Mouse (Mus musculus) heart, postnatal 0 days (tissue): Measurements from ENCODE around the gene Nup188. TPM values are rescaled to one million over a fixed set of nuclear protein-coding genes. Genes with fewer than 3 reads are reported as not detected.
A peak's percentile ranks its signal among the peaks of the same experiment; 100 is the strongest.

Source experiments
- ATAC-seq: fragments of 200-750 bp; cut with Nextera tagmentation; 2 replicates; pipeline ENCODE4 v1.8.0; 2017; ENCODE audit warnings: low read depth, moderate number of reproducible peaks, moderate library complexity; ENCODE audit not compliant: insufficient read depth
- DNase-seq: peaks from one replicate; pipeline ENCODE4 v3.0.0-alpha.2; 2016; ENCODE audit warnings: low spot score
- H3K27ac ChIP-seq: fragments of 300-500 bp; sonication (generic); 2 replicates; pipeline ENCODE4 v1.5.1; 2014; ENCODE audit warnings: low read depth, mild to moderate bottlenecking
- H3K27me3 ChIP-seq: fragments of 300-500 bp; sonication (generic); 2 replicates; pipeline ENCODE4 v1.6.1; 2014; ENCODE audit warnings: low read length, mixed read lengths; ENCODE audit not compliant: control insufficient read depth, insufficient read depth
- H3K36me3 ChIP-seq: fragments of 300-500 bp; sonication (generic); replicated peaks from 2 replicates; pipeline ENCODE4 v1.6.1; 2014; ENCODE audit warnings: low read length, mixed read lengths; ENCODE audit not compliant: control insufficient read depth, insufficient read depth
- H3K4me1 ChIP-seq: fragments of 300-500 bp; sonication (generic); 2 replicates; pipeline ENCODE4 v1.6.1; 2014; ENCODE audit warnings: antibody characterized with exemption; ENCODE audit not compliant: control insufficient read depth, insufficient read depth
- H3K4me2 ChIP-seq: fragments of 300-500 bp; sonication (generic); 2 replicates; pipeline ENCODE4 v1.6.1; 2014; ENCODE audit warnings: low read depth, mild to moderate bottlenecking, low read length, moderate library complexity
- H3K4me3 ChIP-seq: fragments of 300-500 bp; sonication (generic); 2 replicates; pipeline ENCODE4 v1.5.1; 2014; ENCODE audit warnings: low read depth, low read length
- H3K9ac ChIP-seq: fragments of 300-500 bp; sonication (generic); replicated peaks from 2 replicates; pipeline ENCODE4 v1.6.1; 2014; ENCODE audit warnings: low read depth, low read length, mixed read lengths
- H3K9me3 ChIP-seq: fragments of 300-500 bp; sonication (generic); replicated peaks from 2 replicates; pipeline ENCODE4 v1.6.1; 2016; ENCODE audit warnings: low read length; ENCODE audit not compliant: control insufficient read depth
- CTCF ChIP-seq: IDR thresholded peaks from 2 replicates; pipeline ENCODE4 v1.5.1; 2016; ENCODE audit warnings: antibody characterized with exemption, control low read depth, low read depth
- EP300 ChIP-seq: IDR thresholded peaks from 2 replicates; pipeline ENCODE4 v1.6.1; 2016; ENCODE audit warnings: antibody characterized with exemption, low read depth
- WGBS: fragments of 180-500 bp; shearing (Covaris S2); extraction: QIAGEN DNeasy Blood & Tissue Kit; methylation state at CpG from one replicate; pipeline ENCODE4 v1.1.7; 2014; 5-methylcytosine and 5-hydroxymethylcytosine counted together
- polyA plus RNA-seq: library from polyadenylated mRNA; unstranded; fragments of >200 nt; fragmentation: Nextera tagmentation; extraction: Ambion mirVana; gene quantifications from 2 replicates; pipeline ENCODE4 v1.2.1, GENCODE M21; 2015
- total RNA-seq: library from RNA; depleted of rRNA; stranded (reverse); fragments of >200 nt; gene quantifications from 2 replicates; pipeline ENCODE4 v1.2.3, GENCODE M21; 2014; ENCODE audit warnings: low replicate concordance

The Nup188 gene
- total and polyA plus RNA-seq, 2 experiments from 2014 or later = 10.5 to 24.6 TPM

GRCm38 (mm10) chr2:30337179-30337578 lies 51.0 kb downstream of the Nup188 start:
- DNase-seq (no peak), ATAC-seq (peak; percentile 29; the same call in 1 of the 2 replicates)
- Histone ChIP-seq H3K4me1 (no peaks in the 10 kb centered on the region), H3K4me3 (no peak overlapping the region), H3K36me3 (peaks cover 86% of the 10 kb centered on the region), H3K27me3 (no peaks in the 10 kb centered on the region), H3K9ac (no peak overlapping the region), H3K4me2 (no peak overlapping the region), H3K27ac (no peak overlapping the region), H3K9me3 (no peaks in the 10 kb centered on the region)
- TF ChIP-seq CTCF (no peak), EP300 (no peak)
- WGBS = 58% methylated on average over 12 of the region's 12 CpGs

- H3K27me3 ChIP-seq = no peaks in the 10 kb centered on the region
- no peak overlapping the region for H3K4me3 ChIP-seq
- H3K4me2 ChIP-seq = no peak overlapping the region
- 0 out of 2 replicates have a peak, but pooled peaks cover 5% of the 10 kb centered on the region for H3K4me1 ChIP-seq
- H3K36me3 ChIP-seq = peaks cover 88% of the 10 kb centered on the region
- ATAC-seq (no peak), DNase-seq (no peak)
- no peak overlapping the region for H3K9ac ChIP-seq
- 79% methylated on average over 3 of the region's 3 CpGs for WGBS
- no peak for TF ChIP-seq CTCF
- no peak for TF ChIP-seq EP300
- H3K9me3 ChIP-seq = no peaks in the 10 kb centered on the region
- no peak overlapping the region for H3K27ac ChIP-seq
Observed at GRCm38 (mm10) chr2:30342061-30342460, 55.9 kb downstream of the Nup188 start.

GRCm38 (mm10) chr2:30342544-30342943 lies 56.3 kb downstream of the Nup188 start:
- no peaks in the 10 kb centered on the region for H3K9me3 ChIP-seq
- whole genome bisulfite sequencing = 89% methylated on average over 7 of the region's 7 CpGs
- H3K36me3 ChIP-seq = peaks cover 88% of the 10 kb centered on the region
- H3K27me3 ChIP-seq = no peaks in the 10 kb centered on the region
- H3K4me3 ChIP-seq = no peak overlapping the region
- H3K27ac ChIP-seq = no peak overlapping the region; the same call in 1 of the 2 replicates
- 0 out of 2 replicates have a peak, but pooled peaks cover 5% of the 10 kb centered on the region for H3K4me1 ChIP-seq
- no peak overlapping the region for H3K4me2 ChIP-seq
- TF ChIP-seq EP300 (no peak), CTCF (no peak)
- no peak for ATAC-seq
- H3K9ac ChIP-seq = no peak overlapping the region
- DNase-seq = no peak

- Histone ChIP-seq H3K36me3 (peaks cover 89% of the 10 kb centered on the region), H3K4me1 (0 out of 2 replicates have a peak, but pooled peaks cover 5% of the 10 kb centered on the region), H3K4me3 (no peak overlapping the region), H3K27me3 (no peaks in the 10 kb centered on the region), H3K4me2 (no peak overlapping the region), H3K9ac (0 out of 2 replicates have a peak overlapping the region, but pooled peaks have one; percentile 17), H3K9me3 (no peaks in the 10 kb centered on the region), H3K27ac (peak overlapping the region; percentile 72)
- 34% methylated on average over 14 of the region's 14 CpGs for WGBS
- ATAC-seq = peak; percentile 84
- TF ChIP-seq CTCF (peak; percentile 63), EP300 (0 out of 2 replicates have a peak, but pooled peaks have one; percentile 5)
- peak; percentile 81 for DNase-seq
Observed at GRCm38 (mm10) chr2:30343601-30344137, 57.5 kb downstream of the Nup188 start.

GRCm38 (mm10) chr2:30345971-30346676 lies 59.9 kb downstream of the Nup188 start:
- H3K9ac ChIP-seq = no peak overlapping the region
- H3K27ac ChIP-seq = no peak overlapping the region
- H3K36me3 ChIP-seq = peaks cover 86% of the 10 kb centered on the region
- DNase-seq (no peak), ATAC-seq (no peak)
- no peaks in the 10 kb centered on the region for H3K9me3 ChIP-seq
- no peak overlapping the region for H3K4me2 ChIP-seq
- 0 out of 2 replicates have a peak, but pooled peaks cover 5% of the 10 kb centered on the region for H3K4me1 ChIP-seq
- no peak for TF ChIP-seq CTCF
- TF ChIP-seq EP300 = no peak
- no peak overlapping the region for H3K4me3 ChIP-seq
- H3K27me3 ChIP-seq = no peaks in the 10 kb centered on the region
- 85% methylated on average over 7 of the region's 7 CpGs for WGBS
